Mouse (Mus musculus): ENCODE results near the gene Idh3g. TPM values are rescaled to one million over a fixed set of nuclear protein-coding genes. Genes with fewer than 3 reads are reported as not detected.

The Idh3g gene
- 219 and 264 TPM in 2 replicates for polyA plus RNA-seq (2016; fragmentation: Nextera tagmentation; extraction: Ambion mirVana)

GRCm38 (mm10) chrX:73786364-73787224 lies at the start of gene Idh3g, which contains the start of gene Ssr4:
Gene Idh3g, minus strand, starts transcription at chrX:73786897.
Gene Ssr4, plus strand, starts transcription at chrX:73787028.
- DNase-seq (ENCODE audit: low spot score), result peak; percentile 96
- WGBS, result 12% methylated on average over 52 of the region's 52 CpGs
- H3K4me3 ChIP-seq, result peak within 1 kb of the TSS; percentile 67
- peaks cover 9% of the 10 kb centered on the region; the same call in 1 of the 2 replicates for H3K4me1 ChIP-seq
- peaks cover 31% of the 10 kb centered on the region for H3K36me3 ChIP-seq
- no peaks in the 10 kb centered on the region for H3K9me3 ChIP-seq
- H3K27me3 ChIP-seq (ENCODE audit: insufficient read depth, poor library complexity, severe bottlenecking), result peaks cover 17% of the 10 kb centered on the region; the same call in 1 of the 2 replicates
- H3K27ac ChIP-seq, result peak within 1 kb of the TSS; percentile 89

GRCm38 (mm10) chrX:73835731-73836130 lies 49.0 kb upstream of the Idh3g start:
- H3K4me3 ChIP-seq, result no peak overlapping the region
- no peaks in the 10 kb centered on the region for H3K27me3 ChIP-seq (ENCODE audit: insufficient read depth, poor library complexity, severe bottlenecking)
- DNase-seq (ENCODE audit: low spot score), result no peak
- no peak overlapping the region for H3K27ac ChIP-seq
- WGBS, result 86% methylated on average over 1 of the region's 1 CpGs
- no peaks in the 10 kb centered on the region for H3K4me1 ChIP-seq
- H3K36me3 ChIP-seq, result no peaks in the 10 kb centered on the region
- H3K9me3 ChIP-seq, result no peaks in the 10 kb centered on the region

- DNase-seq (ENCODE audit: low spot score), result peak; percentile 74
- Histone ChIP-seq H3K4me3 (peak within 1 kb of the TSS; percentile 67), H3K27me3 (ENCODE audit: insufficient read depth, poor library complexity, severe bottlenecking) (peaks cover 42% of the 10 kb centered on the region), H3K4me1 (no peaks in the 10 kb centered on the region), H3K27ac (peak within 1 kb of the TSS; percentile 82), H3K9me3 (no peaks in the 10 kb centered on the region), H3K36me3 (no peaks in the 10 kb centered on the region)
- WGBS, result 13% methylated on average over 74 of the region's 84 CpGs
Observed at GRCm38 (mm10) chrX:73824185-73825151, 37.8 kb upstream of the Idh3g start, which contains the start of gene Pdzd4. Gene Pdzd4, minus strand, starts transcription at chrX:73824969.

- WGBS, result 18% methylated on average over 17 of the region's 17 CpGs
- H3K36me3 ChIP-seq, result no peaks in the 10 kb centered on the region
Observed at GRCm38 (mm10) chrX:73823747-73824146, 37.0 kb upstream of the Idh3g start.

GRCm38 (mm10) chrX:73816596-73817314 lies 30.1 kb upstream of the Idh3g start:
- Histone ChIP-seq H3K27me3 (ENCODE audit: insufficient read depth, poor library complexity, severe bottlenecking) (peaks cover 17% of the 10 kb centered on the region; the same call in 1 of the 2 replicates), H3K9me3 (no peaks in the 10 kb centered on the region), H3K4me1 (no peaks in the 10 kb centered on the region), H3K27ac (no peak overlapping the region), H3K36me3 (no peaks in the 10 kb centered on the region), H3K4me3 (no peak overlapping the region)
- 46% methylated on average over 3 of the region's 3 CpGs for WGBS
- DNase-seq (ENCODE audit: low spot score), result no peak

More at GRCm38 (mm10) chrX:73823747-73824146, 37.0 kb upstream of the Idh3g start:
- H3K27ac ChIP-seq, result no peak overlapping the region; the same call in 1 of the 2 replicates
- peak overlapping the region; percentile 67 for H3K4me3 ChIP-seq
- no peaks in the 10 kb centered on the region for H3K9me3 ChIP-seq
- no peaks in the 10 kb centered on the region for H3K4me1 ChIP-seq
- H3K27me3 ChIP-seq (ENCODE audit: insufficient read depth, poor library complexity, severe bottlenecking), result peaks cover 42% of the 10 kb centered on the region
- no peak for DNase-seq (ENCODE audit: low spot score)

- peak overlapping the region; percentile 47 for H3K4me3 ChIP-seq
- no peak for DNase-seq (ENCODE audit: low spot score)
- H3K4me1 ChIP-seq, result no peaks in the 10 kb centered on the region
Observed at GRCm38 (mm10) chrX:73815072-73815471, 28.4 kb upstream of the Idh3g start.

GRCm38 (mm10) chrX:73805814-73806213 lies 19.1 kb upstream of the Idh3g start:
- H3K27me3 ChIP-seq (ENCODE audit: insufficient read depth, poor library complexity, severe bottlenecking), result no peaks in the 10 kb centered on the region
- 67% methylated on average over 1 of the region's 1 CpGs for WGBS
- H3K4me1 ChIP-seq, result no peaks in the 10 kb centered on the region
- no peak for DNase-seq (ENCODE audit: low spot score)
- no peak overlapping the region for H3K4me3 ChIP-seq
- H3K36me3 ChIP-seq, result no peaks in the 10 kb centered on the region
- H3K9me3 ChIP-seq, result no peaks in the 10 kb centered on the region
- H3K27ac ChIP-seq, result no peak overlapping the region

More at GRCm38 (mm10) chrX:73815072-73815471, 28.4 kb upstream of the Idh3g start:
- no peaks in the 10 kb centered on the region for H3K9me3 ChIP-seq
- no peaks in the 10 kb centered on the region for H3K36me3 ChIP-seq
- peak overlapping the region; percentile 72 for H3K27ac ChIP-seq
- 14% methylated on average over 14 of the region's 14 CpGs for WGBS
- H3K27me3 ChIP-seq (ENCODE audit: insufficient read depth, poor library complexity, severe bottlenecking), result peaks cover 16% of the 10 kb centered on the region; the same call in 1 of the 2 replicates

- H3K27ac ChIP-seq, result no peak overlapping the region
Observed at GRCm38 (mm10) chrX:73798502-73798901, 11.8 kb upstream of the Idh3g start.

GRCm38 (mm10) chrX:73797511-73797910 lies 10.8 kb upstream of the Idh3g start:
- Histone ChIP-seq H3K4me1 (no peaks in the 10 kb centered on the region), H3K9me3 (no peaks in the 10 kb centered on the region), H3K27ac (no peak overlapping the region), H3K36me3 (no peaks in the 10 kb centered on the region), H3K4me3 (no peak overlapping the region), H3K27me3 (ENCODE audit: insufficient read depth, poor library complexity, severe bottlenecking) (peaks cover 18% of the 10 kb centered on the region; the same call in 1 of the 2 replicates)
- 84% methylated on average over 2 of the region's 2 CpGs for WGBS
- no peak for DNase-seq (ENCODE audit: low spot score)

More at GRCm38 (mm10) chrX:73798502-73798901, 11.8 kb upstream of the Idh3g start:
- H3K4me1 ChIP-seq, result no peaks in the 10 kb centered on the region
- peak; percentile 78 for DNase-seq (ENCODE audit: low spot score)
- H3K27me3 ChIP-seq (ENCODE audit: insufficient read depth, poor library complexity, severe bottlenecking), result peaks cover 18% of the 10 kb centered on the region; the same call in 1 of the 2 replicates
- H3K4me3 ChIP-seq, result no peak overlapping the region
- H3K36me3 ChIP-seq, result no peaks in the 10 kb centered on the region
- WGBS, result 25% methylated on average over 9 of the region's 9 CpGs
- no peaks in the 10 kb centered on the region for H3K9me3 ChIP-seq

- Histone ChIP-seq H3K27ac (no peak overlapping the region), H3K36me3 (peaks cover 25% of the 10 kb centered on the region), H3K4me1 (0 out of 2 replicates have a peak, but pooled peaks cover under 1% of the 10 kb centered on the region), H3K4me3 (no peak overlapping the region), H3K27me3 (ENCODE audit: insufficient read depth, poor library complexity, severe bottlenecking) (peaks cover 7% of the 10 kb centered on the region; the same call in 1 of the 2 replicates), H3K9me3 (no peaks in the 10 kb centered on the region)
- WGBS, result 46% methylated on average over 1 of the region's 1 CpGs
- no peak for DNase-seq (ENCODE audit: low spot score)
Observed at GRCm38 (mm10) chrX:73793505-73793904, 6.8 kb upstream of the Idh3g start.

GRCm38 (mm10) chrX:73793039-73793438 lies 6.3 kb upstream of the Idh3g start:
- Histone ChIP-seq H3K9me3 (no peaks in the 10 kb centered on the region), H3K36me3 (peaks cover 25% of the 10 kb centered on the region), H3K27me3 (ENCODE audit: insufficient read depth, poor library complexity, severe bottlenecking) (peaks cover 7% of the 10 kb centered on the region; the same call in 1 of the 2 replicates), H3K4me3 (no peak overlapping the region), H3K4me1 (0 out of 2 replicates have a peak, but pooled peaks cover 3% of the 10 kb centered on the region), H3K27ac (no peak overlapping the region)
- no peak for DNase-seq (ENCODE audit: low spot score)

GRCm38 (mm10) chrX:73788501-73788900 lies 1.8 kb upstream of the Idh3g start:
- Histone ChIP-seq H3K36me3 (peaks cover 25% of the 10 kb centered on the region), H3K4me3 (peak overlapping the region; percentile 67; the same call in 1 of the 2 replicates), H3K27ac (no peak overlapping the region), H3K9me3 (no peaks in the 10 kb centered on the region), H3K27me3 (ENCODE audit: insufficient read depth, poor library complexity, severe bottlenecking) (peaks cover 17% of the 10 kb centered on the region; the same call in 1 of the 2 replicates), H3K4me1 (peaks cover 9% of the 10 kb centered on the region; the same call in 1 of the 2 replicates)
- DNase-seq (ENCODE audit: low spot score), result peak; percentile 48
- 89% methylated on average over 1 of the region's 1 CpGs for WGBS

Data from heart, embryonic 10.5 days (tissue).